Mouse (Mus musculus) embryonic facial prominence, embryonic 15.5 days (tissue): ENCODE measurements around the gene Dph5. TPM values are rescaled to one million over a fixed set of nuclear protein-coding genes. Genes with fewer than 3 reads are reported as not detected.

ENCODE experiments used
- ATAC-seq: fragments of 200-750 bp; cut with Nextera tagmentation; 2 replicates; pipeline ENCODE4 v1.8.0; 2017; ENCODE audit warnings: low read depth, moderate TSS enrichment; ENCODE audit not compliant: insufficient number of reproducible peaks, low FRiP score, low TSS enrichment
- H3K27ac ChIP-seq: fragments of 300-500 bp; sonication (generic); replicated peaks from 2 replicates; pipeline ENCODE4 v1.5.1; 2015; ENCODE audit warnings: mild to moderate bottlenecking, inconsistent platforms
- H3K27me3 ChIP-seq: fragments of 300-500 bp; sonication (generic); 2 replicates; pipeline ENCODE4 v1.6.1; 2015; ENCODE audit warnings: inconsistent platforms
- H3K36me3 ChIP-seq: fragments of 300-500 bp; sonication (generic); 2 replicates; pipeline ENCODE4 v1.6.1; 2015; ENCODE audit warnings: mild to moderate bottlenecking, inconsistent platforms
- H3K4me1 ChIP-seq: fragments of 300-500 bp; sonication (generic); 2 replicates; pipeline ENCODE4 v1.6.1; 2015; ENCODE audit warnings: inconsistent platforms
- H3K4me2 ChIP-seq: fragments of 300-500 bp; sonication (generic); replicated peaks from 2 replicates; pipeline ENCODE4 v1.6.1; 2015; ENCODE audit warnings: mild to moderate bottlenecking, inconsistent platforms
- H3K4me3 ChIP-seq: fragments of 300-500 bp; sonication (generic); replicated peaks from 2 replicates; pipeline ENCODE4 v1.5.1; 2015; ENCODE audit warnings: mild to moderate bottlenecking, inconsistent platforms
- H3K9ac ChIP-seq: fragments of 300-500 bp; sonication (generic); 2 replicates; pipeline ENCODE4 v1.6.1; 2015; ENCODE audit warnings: inconsistent platforms
- H3K9me3 ChIP-seq: fragments of 300-500 bp; sonication (generic); replicated peaks from 2 replicates; pipeline ENCODE4 v1.6.1; 2016; ENCODE audit warnings: inconsistent platforms
- WGBS: fragments of 180-500 bp; shearing (Covaris S2); methylation state at CpG from one replicate; pipeline ENCODE4 v1.1.7; 2015; 5-methylcytosine and 5-hydroxymethylcytosine counted together
- microRNA-seq: library from miRNA; unstranded; fragments of <30 nt; microRNA quantifications from one replicate; pipeline ENCODE4, GENCODE M21; 2016; ENCODE audit warnings: borderline number of aligned reads
- polyA plus RNA-seq: library from polyadenylated mRNA; unstranded; fragments of >200 nt; fragmentation: Nextera tagmentation; extraction: Ambion mirVana; gene quantifications from 2 replicates; pipeline ENCODE4 v1.2.1, GENCODE M21; 2015

Gene Dph5
- polyA plus RNA-seq, 1 experiment from 2014 or later = 26.8 TPM

DNA sequence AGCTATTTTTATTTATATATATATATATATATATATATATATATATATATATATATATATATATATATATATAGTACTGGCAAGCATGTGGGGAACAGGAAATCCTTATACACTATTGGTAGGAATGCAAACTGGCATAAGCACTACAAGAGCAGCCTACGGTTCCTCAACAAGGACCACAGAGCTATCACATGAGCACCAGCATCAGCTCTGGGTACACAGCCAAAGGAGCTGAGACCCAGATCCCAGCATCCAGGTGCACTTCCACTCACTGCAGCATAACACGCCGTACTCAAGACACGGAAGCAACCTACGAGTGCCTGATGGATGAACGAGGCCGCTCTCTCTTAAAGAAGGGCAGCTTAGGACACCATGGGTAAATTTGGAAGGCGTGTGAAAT, 95.6 kb downstream of the Dph5 start:
- Histone ChIP-seq H3K4me1 (no peaks in the 10 kb centered on the region), H3K9me3 (no peaks in the 10 kb centered on the region), H3K9ac (no peak overlapping the region), H3K4me2 (no peak overlapping the region), H3K27ac (no peak overlapping the region), H3K4me3 (no peak overlapping the region), H3K27me3 (no peaks in the 10 kb centered on the region), H3K36me3 (peaks cover 47% of the 10 kb centered on the region)
- 92% methylated on average over 8 of the region's 8 CpGs for WGBS
- no peak for ATAC-seq

Small RNA genes lying within 50 kb of the gene (microRNA-seq; reads per million reads assigned to microRNA genes)
- gene Mir669n = not detected

Other genes starting within 250 kb of the Dph5 start
- 29.4 and 32.5 TPM in 2 replicates for gene S1pr1, start 172.8 kb upstream of the Dph5 start, polyA plus RNA-seq
- gene Slc30a7, start 119.6 kb downstream of the Dph5 start, polyA plus RNA-seq = 30.3 and 35.0 TPM in 2 replicates
- 18.5 and 19.3 TPM in 2 replicates for gene Extl2, start 119.6 kb downstream of the Dph5 start, polyA plus RNA-seq
- gene Vcam1, start 241.9 kb downstream of the Dph5 start, polyA plus RNA-seq = 37.8 and 42.6 TPM in 2 replicates